Mouse (Mus musculus): ENCODE measurements at regions not wholly inside any gene's neighbourhood (a gene's known extent, or its start where the extent isn't known, plus 50 kb on each side); places are given as distances from the start of the nearest gene placed in this dataset.

DNA sequence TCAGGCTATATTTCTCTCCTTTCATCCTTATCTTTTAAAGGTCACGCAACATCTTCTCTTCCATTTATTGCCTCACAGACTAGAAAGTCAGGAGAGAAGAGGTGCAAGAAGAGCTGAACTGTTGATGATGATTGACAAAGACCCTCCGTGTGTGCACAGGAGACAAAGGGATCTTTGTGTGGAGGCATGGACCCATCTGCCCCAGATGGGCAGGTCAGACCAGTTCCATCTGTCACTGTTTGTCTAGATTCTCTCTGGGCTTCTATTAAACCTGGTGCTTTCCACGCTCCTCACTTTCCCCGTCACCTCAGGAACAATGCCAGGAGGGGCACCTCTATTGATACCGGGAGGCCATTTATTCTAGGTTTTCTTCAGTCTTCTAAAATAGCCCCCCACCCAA lies 364.1 kb upstream of the Pik3r1 start:
- in situ Hi-C loops (cut with MboI, MseI): no loop called here

DNA sequence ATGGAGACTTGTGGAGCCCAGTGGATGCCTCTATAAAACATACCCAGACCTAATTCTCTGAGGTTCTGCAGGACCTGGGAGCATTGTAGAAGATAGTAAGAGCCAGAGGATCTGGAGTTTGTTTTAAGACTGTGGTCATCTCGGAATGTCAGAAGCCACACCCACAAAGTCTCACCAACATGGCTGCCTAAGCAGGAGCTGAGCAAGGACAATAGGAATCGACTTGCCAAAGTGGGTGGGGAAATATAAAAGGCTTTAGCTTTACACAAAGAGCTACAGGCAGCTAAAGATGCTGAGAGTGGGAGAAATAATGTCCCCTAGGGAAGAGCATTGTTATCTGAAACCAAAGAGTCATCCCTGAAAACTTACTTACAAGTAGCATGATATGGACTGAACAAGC lies 364.7 kb upstream of the Pik3r1 start:
- in situ Hi-C loops (cut with MboI, MseI): no loop called here

DNA sequence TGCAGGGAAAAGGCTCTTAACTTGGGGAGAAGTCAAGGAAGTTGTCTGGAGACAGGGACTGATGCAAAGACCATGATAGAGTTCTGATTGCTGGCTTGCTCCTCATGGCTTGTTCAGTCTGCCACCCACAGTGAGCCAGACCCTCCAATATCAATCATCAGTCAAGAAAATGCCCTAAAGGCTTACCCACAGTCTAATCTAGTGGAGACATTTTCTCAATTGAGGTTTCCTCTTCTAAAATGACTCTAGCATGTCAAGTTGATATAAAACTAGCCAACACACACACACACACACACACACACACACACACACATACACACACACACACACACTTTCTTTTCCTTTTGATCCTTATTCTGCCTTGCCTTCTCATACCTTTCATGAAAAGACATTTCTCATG lies 367.2 kb upstream of the Pik3r1 start:
- in situ Hi-C loops (cut with MboI, MseI): no loop called here

DNA sequence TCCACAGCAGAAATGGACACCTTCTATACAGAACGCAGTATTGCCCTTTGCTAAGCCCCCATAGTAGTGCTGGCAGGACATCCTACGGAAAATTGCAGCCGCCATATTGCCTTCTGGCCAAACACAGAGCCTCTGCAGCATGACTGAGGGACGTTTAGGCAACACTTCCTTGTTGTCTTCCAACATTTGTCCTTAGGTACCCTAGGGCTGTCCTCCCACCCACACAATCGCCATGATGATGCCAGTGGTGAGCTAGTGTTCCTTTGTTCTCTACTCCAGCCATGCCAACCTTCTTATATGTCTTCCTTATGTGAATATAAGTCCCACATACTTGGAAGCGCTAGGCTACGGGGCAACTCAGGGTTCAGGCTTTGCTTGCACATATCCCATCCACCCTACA lies 375.0 kb upstream of the Pik3r1 start:
- in situ Hi-C loops (cut with MboI, MseI): no loop called here

DNA sequence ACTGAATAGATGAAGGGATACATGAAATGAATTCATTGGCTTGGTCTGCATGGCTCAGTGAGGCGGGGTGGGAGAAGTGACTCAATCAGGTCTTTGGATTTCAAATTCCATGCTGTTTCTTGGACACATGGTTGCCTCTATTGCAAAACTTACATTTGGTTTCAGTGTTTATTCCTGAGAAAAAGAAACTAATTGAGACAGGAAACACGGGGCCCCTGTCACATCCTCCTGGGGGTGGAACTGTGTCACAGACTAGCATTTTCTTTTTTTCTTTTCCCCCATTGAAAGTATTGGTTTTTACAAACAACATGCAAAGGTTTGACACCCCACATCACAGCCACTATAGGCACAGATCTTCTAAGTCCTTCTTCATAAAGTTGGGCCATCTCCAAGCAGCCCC lies 375.8 kb upstream of the Pik3r1 start:
- in situ Hi-C loops (cut with MboI, MseI): no loop called here

DNA sequence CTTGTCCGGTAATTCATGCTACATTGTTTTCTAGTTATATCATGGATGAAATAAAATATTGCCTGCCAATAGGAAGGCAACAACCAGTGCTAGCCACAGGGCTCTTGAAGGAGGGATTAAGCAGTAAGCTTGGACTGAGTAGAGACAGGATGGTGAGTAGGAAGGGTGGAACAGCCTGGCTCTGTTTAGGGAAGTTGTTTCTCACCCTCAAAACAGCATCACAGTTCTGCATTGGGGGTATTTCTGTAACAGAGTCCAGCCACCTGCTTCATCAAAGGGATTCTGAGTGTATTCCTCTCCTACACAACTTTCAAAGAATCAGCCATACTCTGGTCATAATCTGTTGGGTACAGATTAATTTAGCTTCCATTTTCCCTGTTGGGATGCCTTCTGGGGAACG lies 380.0 kb upstream of the Pik3r1 start:
- in situ Hi-C loops (cut with MboI, MseI): no loop called here

DNA sequence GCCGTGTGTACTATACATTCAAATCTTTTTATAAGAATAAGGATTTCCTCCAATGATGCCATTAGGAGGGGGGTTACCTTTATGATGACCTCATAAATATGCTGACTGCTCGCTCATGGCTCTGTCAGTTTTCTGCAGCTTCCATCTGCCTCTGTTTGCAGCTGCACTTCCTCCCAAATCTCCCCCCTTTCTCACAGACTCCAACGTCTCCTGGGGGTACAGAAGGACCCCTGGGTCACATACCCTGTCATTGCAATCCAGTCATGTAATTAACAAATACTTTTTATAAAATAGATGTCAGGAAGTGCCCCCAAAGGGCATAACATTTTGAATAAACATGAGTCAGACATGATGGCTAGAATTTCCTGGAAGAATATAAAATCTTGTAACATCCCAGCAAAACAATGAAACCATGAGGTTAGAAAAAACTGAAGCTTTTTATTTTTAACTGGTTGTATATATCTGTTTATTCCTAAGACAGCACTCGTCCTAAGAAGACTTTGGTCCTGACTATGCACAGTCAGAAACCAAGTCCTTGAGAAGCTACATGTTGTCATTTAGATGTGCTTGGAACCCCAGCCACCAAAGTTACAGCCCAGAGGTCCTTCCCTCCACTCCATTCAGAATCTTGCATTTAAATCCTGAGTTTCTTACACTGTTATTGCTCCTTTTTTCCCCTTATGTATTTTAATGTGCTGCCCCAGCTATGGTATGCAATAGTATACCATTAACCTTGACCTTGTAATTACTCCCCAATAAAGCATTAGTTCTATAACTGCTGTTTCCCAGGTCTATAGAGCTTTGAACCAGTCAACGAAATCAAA lies 386.0 kb upstream of the Pik3r1 start:
- in situ Hi-C loops (cut with MboI, MseI): no loop called here

DNA sequence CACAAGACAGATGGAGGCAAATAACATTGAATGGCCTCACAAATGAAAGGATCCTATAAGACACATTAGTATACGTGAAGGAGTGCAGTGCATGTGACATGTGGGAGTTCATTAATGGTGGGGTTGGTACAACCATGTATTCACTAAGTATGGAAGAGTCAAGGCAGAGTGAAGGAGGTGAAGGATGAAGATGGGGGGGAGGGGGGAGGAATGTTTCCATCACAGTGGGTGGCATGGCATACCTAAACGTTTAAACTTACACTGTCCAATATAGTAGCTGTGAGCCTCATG lies 386.5 kb upstream of the Pik3r1 start:
- in situ Hi-C loops (cut with MboI, MseI): no loop called here

DNA sequence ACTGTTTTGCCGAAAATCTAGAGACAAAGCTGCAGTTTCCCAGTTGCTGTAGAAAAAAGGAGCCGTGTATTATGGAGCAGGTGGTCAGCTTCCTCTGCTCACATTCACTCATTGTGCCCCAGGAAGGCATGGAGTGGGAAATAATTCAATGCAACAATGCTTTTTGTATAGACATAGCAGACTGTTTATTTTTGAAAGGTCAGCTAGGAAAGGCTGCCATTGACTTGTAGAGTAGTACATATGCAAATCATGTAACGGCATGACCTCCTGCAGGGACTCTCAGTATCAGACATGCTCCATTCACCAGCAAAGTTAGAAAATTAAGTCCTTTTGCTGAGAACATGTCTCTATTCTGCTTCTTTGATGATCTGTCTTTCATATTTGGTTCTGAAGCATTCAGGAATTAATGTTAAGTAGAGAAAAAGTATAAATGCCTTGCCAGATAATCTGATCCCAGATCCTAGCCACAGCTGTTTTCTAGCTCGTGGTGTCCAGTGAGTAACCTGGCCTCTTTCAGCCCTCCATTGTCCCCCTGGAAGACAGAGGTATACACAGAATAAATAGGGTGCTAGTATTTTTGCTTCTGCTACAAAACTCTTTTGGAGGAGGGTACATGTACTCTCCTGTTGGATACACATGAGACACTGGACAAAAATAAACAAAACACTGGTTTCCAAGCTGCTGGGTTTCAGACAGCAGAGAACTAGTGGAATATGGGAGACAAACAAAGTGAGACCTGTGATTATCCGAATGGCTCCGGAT lies 389.5 kb upstream of the Pik3r1 start:
- in situ Hi-C loops (cut with MboI, MseI): no loop called here

DNA sequence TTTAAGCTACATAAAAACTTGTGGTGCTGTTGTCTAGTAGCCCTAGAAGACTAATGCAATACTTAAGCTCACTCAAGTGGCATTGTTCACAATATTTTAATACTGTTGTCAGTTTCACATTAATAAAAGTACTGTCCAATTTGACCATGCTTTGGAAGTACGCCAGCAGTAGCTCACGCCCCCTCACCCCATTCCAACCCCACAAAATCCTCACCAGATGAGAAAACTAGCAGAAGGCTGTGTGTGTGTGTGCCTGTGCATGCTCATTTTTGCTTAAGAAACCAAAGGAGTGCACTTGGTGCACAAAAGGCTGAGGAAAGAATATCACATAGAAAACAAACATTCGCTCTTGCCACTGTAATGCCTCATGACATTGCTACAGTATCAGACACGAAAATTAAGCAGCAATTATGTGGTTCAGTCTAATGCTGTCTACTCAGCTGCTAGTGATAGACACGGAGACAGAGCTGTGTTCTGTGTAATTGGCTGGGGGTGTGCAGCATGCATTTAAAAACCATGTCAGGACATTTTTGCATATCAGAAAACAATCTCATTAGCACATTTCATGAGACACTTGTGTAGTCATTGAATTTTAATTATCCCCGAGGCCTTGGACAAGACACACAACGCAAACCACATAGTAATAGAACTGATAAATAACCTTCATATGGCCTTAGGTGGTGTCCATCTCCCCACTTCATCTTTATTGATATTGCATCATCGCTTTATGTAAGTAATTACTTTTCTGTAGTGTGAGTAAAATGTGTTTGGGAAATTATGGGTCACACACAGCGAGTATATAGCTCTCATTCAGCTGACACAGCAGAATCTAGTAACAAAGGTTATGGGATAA lies 405.6 kb upstream of the Pik3r1 start:
- in situ Hi-C loops (cut with MboI, MseI): no loop called here

DNA sequence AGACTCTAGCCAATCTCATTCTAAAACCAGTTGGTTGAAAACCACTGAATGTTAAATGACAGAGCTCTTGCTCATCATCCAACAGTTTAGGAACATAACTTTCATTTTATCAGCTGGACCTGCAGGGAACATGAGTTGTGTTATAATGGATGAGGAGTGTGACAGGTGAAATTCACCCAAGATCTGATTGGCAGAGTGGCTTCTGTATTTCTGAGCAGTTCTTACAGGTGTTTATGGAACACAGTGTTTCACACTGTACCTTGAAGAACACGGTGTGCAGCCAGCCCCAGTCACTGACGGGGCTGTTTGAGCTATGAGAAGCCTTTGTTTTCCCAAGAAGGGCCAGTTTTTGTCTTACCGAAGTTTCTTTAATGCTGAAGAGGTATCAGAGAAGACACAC lies 406.4 kb upstream of the Pik3r1 start:
- in situ Hi-C loops (cut with MboI, MseI): no loop called here

DNA sequence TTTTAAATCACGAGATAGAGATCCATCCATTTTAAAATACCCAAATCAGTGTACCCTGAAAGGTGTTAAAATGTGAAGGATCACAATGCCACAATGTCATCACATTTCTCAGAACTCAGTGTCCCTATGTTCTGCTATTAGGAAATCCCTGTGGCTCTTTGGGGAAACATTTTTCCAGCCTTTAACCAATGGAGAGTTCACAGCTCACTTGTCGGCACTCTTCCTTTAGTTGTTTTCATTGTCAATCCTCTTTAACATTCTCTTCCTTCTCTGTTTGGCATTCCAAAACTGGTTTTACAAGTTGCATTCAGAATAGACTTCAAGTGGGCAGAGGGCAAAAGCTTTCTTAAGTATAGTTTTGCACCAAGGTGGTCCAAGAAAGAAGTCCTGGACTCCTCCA lies 406.9 kb upstream of the Pik3r1 start:
- in situ Hi-C loops (cut with MboI, MseI): no loop called here

DNA sequence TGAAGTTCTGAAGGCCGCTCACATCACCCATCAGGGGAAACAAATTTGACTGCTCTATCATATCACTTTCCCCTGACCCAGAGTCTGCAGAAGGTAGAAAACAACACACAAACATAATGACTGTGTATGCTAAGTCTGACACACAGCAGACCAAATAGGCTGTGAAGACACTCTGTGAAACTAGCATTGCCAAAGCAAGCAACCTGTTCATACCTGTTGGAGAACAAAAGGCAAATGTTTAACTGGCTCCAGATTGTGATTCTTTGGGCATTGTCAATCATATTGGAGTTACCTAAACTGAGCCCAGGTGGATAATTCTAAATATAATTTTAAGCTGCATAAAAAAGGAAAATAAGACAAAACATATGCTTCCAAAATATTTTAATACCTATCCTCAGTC lies 407.4 kb upstream of the Pik3r1 start:
- in situ Hi-C loops (cut with MboI, MseI): no loop called here

DNA sequence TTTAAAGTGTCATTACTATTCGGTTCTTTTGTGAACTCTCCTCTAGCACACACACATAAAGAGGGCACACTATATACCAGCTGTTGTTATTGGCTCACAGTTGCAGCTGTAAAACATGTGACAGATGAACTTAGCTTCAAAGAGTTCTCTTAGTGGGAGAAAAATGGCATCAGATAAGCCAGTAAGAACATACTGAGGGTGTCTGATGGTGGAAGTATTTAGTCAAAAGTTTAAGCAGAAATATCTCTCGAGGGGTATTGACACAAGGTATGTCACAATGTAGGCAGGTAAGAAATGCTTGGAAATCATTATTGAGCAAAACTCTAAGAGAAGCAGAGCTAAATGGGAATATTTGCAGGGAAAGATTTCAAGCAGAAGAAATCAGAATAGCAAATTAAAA lies 408.4 kb upstream of the Pik3r1 start:
- in situ Hi-C loops (cut with MboI, MseI): no loop called here

DNA sequence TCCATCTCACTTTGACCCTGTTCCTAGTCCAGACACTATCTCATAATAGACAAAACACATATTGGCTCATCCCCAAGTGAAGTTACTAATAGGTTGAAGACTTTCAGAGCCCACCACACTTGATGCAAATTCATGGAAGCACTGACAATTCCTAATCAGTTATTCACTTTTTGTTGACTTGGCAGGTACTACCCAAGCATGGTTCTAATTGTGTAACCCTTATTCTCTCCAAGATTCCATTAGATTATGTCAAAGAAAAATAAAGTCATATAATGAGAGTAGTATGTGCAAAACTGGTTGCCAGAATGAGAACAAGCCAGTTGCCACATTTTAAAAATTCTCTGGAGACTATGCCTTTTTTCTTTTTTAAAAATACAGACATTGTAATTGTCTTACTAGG lies 426.7 kb upstream of the Pik3r1 start:
- in situ Hi-C loops (cut with MboI, MseI): no loop called here

DNA sequence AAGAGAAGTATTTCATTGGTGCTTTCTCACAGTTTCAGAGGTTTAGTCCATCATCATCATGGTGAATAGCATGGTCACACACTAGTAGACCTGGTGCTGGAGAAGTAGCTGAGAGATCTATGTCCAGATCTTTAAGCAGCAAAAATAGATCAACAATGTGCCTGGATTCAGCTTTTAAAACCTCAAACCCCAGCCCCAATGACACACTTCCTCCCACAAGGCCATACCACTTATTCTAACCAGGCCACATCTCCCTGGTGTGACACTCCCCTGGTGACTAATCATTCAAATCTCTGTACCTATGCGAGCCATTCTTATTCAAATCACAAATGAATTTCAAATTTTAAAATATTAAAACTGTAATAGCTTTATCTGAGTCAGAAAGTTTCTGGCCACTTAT lies 434.3 kb upstream of the Pik3r1 start:
- in situ Hi-C loops (cut with MboI, MseI): no loop called here

DNA sequence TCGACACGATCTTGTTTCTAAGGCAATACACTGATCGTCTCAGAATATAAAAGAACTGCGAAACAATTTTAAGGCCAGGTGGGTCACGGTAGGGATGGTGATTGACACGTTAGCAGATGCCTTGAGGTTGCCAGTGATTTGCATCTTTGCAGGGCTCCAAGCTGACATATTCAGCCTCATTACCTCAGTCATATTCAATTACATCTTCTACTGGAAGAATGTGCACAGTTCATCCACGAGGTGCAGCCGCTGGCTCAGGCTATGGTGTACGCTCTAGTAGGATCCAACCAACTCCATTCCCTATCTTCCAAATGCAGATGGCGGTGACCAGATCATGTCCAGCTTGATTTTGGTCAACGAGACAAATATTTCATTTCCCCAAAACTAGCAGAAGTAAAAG lies 450.5 kb upstream of the Pik3r1 start:
- in situ Hi-C loops (cut with MboI, MseI): no loop called here

DNA sequence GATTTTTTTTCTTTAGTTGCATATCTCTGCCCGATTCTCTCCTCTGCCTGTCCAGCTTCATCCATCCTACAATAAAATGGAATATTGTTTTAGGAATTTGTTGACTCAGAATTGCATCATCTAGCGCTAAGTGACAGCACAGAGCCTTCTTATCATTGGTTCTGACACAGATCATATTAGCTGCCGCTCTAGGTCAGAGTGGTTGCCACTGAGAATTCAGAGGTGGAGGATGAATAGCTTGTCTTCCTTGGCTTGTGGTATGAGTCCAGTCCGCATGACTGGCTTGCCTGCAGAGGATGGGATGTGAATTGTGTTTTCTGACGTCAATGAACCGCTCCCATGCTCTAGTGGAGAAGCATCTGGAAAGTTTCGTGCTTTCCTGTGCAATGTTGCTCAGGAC lies 462.3 kb upstream of the Cd180 start:
- in situ Hi-C loops (cut with MboI, MseI): no loop called here

DNA sequence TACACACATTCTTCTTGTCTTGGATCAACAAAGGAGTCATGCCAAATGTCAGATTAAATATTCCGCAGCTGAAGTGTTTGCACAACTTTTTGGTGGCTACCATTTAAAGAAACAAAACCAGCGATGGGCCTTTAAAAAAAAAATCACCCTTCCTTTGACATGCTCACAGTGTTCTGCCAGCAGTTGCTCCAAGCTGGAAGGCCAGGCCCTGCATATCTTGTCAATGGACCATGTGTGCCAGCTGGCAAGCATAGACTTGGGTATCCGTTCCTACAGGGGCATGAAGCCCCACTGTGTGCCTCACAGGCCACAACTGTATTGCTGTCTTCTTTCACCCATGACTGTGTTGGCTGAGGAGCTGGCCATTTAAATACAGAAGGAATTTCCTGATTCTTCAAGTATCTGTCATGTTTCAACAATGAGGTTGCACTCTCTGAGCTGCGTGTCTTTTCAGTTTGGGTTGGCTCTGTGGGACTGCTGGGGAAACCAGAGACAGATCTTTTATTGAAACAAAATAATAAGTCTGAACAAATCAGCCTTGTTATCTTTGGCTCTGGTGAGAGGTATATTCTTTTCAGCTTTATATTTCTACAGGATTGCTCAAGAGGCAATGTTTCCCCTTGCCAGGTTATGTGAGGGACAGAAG lies 460.9 kb upstream of the Cd180 start:
- in situ Hi-C loops (cut with MboI, MseI): no loop called here

DNA sequence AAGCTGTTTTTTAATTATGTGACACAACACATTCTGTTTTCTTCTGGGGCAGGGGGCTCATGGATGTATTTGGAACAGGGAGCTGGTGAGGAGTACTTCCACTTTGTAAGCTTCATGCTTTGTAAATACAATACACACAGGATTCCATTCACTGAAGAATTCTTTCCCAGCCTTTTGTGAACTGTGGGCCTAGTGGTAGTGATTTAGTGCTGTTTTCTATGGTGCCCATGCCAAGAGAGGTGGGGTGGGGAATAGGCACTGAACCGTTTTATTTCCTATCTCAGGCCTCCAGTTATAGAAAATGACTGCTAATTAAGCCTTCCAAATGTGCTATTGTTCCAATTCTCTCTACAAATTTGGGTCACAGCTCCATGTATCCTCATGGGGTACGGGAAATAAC lies 442.5 kb upstream of the Cd180 start:
- in situ Hi-C loops (cut with MboI, MseI): no loop called here

DNA sequence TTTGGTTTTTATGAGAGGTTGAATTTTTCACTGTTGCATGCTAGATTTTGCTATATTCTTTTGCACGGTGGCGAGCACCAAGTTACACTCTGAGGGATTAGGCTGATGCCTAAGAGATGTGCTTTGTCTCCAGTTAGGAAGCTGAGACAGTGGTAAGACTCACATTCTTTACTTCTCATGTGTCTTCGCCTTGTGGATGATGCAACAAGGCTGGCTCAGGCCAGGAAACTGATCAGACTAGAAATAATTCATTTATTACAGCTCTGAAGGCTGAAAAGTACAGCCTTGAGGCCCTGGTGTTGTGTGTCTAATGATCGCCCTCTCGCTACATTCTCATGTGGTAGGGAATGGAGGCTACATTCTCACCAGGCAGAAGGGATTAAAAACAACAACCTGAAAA lies 441.6 kb upstream of the Cd180 start:
- in situ Hi-C loops (cut with MboI, MseI): no loop called here
